Mouse (Mus musculus) T-helper 2 cell (primary cell): Measurements from ENCODE around the gene Olfr524.

Source experiments
- in situ Hi-C: fragments of 300-600 bp; cut with MboI, MseI; formaldehyde crosslinking; loops from one replicate; pipeline ENCODE4 v1.15.1; 2025; ENCODE audit warnings: high pct_unique_total_duplicates

The Olfr524 gene

GRCm38 (mm10) chr7:140205864-140206263 is at the start of gene Olfr524:
Olfr524 (minus strand) TSS chr7:140205964.
- in situ Hi-C loops: no loop called here

DNA sequence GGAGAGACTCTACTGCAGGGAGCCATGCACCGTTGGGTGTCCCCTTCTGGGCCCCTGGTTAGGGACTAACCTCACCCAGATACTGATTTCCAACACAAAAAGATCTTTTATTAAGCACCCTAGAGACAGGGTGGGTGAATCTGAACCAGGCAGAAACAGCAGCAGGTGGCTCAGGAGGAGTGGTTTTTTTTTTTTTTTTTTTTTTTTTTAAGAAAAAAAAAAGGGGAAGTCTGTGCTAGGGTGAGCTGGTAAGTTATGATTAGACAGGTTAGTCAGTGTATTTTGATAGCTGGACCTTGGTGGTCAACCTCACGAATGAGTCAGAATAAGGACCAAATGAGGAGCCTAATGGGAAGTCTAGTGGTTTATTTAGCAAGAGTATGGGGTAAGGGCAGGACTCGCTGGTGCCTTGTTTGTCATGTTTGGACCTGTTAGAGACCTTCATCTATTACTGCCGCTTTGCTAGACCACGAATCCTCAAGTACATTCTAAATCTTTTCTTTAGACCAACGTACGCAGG is 48.1 kb upstream of the Olfr524 start:
- in situ Hi-C loops: no loop called here

GRCm38 (mm10) chr7:140247216-140247615 is 41.5 kb upstream of the Olfr524 start, which contains the start of gene 5830411N06Rik:
5830411N06Rik (plus strand) TSS chr7:140247284.
- in situ Hi-C loops: no loop called here

DNA sequence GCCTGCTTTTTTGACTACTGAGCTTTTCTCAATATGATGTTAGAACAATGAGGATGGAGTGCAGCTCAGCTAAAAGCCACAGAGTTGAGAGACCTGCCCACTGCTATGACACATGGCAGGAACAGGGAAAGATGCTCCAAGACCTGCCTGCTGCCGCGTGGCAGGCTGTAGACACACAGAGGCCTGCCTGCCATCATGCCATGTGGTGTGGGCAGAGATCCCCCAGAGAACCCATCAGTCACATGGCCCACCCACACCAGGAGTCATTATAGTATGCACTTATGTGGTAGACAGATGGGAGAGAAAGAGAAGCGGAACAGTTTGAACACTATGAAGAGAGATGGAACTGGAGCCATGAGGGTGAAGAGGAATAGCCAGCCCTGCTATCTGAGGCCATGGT is 27.9 kb upstream of the Olfr524 start:
- in situ Hi-C loops: no loop called here

DNA sequence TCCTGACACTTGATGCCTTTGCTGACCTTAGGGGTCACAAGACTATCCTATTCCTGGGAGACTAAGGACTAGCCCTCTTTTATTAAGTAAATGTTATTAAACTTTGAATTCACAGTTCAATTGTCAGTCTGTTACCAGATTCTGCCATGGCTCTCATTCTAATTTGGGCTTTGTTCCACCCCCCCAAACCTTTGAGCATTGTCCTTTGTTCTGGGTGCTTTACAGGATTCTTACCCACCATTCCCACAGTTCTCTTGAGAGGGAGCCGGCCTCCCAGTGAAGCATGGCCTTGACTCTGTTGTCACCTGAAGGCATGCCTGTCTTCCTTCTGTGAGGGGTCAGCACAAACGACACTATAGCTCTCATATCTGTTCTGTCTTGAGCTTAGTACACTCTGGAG is 25.3 kb upstream of the Olfr524 start:
- in situ Hi-C loops: no loop called here

GRCm38 (mm10) chr7:140228476-140228875 is 22.7 kb upstream of the Olfr524 start:
- in situ Hi-C loops: no loop called here

GRCm38 (mm10) chr7:140224209-140224608 is 18.4 kb upstream of the Olfr524 start:
- in situ Hi-C loops: no loop called here

DNA sequence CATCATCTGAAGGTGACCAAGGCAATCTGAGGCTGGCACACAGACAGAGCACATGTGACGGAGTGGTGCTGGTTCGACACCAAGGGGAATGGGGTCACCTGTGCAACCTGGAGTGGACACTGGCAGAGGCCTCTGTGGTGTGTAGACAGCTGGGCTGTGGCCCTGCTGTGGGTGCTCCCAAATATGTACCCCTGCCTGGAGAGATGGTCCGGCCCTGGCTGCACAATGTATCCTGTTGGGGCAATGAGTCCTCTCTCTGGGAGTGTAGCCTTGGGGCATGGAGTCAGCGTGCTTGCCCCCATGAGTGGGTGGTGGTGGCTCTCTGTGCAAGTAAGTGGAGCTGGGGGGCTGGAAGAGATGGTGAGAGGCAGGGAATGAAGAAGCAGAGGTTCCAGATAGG is 14.6 kb upstream of the Olfr524 start:
- in situ Hi-C loops: no loop called here

- in situ Hi-C loops: no loop called here
Measured at GRCm38 (mm10) chr7:140219268-140219667, 13.5 kb upstream of the Olfr524 start.

DNA sequence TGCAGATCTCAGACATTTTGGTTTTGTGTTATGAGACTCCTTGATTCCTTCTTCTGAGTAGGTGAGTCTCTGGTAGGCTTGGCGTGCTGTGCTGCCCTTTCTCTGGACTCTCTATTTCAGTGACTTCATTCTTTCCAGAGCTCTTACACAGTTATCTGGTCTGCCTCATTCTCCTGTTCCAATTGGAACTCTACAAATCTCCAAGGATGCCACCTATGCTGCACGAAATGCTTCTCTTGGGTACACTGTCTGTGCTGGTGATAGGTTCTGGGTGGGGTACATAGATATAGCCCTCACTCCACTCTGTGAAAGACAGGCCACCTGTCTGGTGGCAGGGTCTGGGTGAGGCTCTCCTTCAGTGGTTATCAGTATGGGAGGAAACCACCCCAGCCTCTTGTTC is 12.2 kb upstream of the Olfr524 start, which contains the start of gene Cd163l1:
TSS of gene Cd163l1 (plus strand) at position 301 of the 400 bp plus-strand sequence.
- in situ Hi-C loops: no loop called here

DNA sequence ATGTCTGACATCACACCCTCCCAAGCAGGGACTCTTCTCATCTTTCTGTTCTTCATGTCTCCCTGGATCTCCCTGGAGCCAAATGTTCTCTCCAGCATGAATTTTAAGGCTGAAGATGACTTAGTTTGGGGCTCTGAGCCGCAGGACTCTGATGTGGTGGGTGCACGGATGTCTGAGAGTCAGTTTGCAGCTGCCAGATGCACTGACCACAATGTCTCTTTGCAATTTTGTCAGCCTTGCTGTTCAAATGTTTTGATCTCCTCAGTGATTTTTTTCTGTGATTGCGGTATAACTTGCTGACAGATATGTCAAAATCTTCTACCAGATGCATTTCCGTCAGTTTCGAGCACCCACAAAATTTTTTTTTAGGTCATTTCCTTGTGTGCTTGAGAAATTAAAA is 8.1 kb upstream of the Olfr524 start:
- in situ Hi-C loops: no loop called here

- in situ Hi-C loops: no loop called here
Measured at GRCm38 (mm10) chr7:140208677-140209076, 2.9 kb upstream of the Olfr524 start.

- in situ Hi-C loops: no loop called here
Measured at GRCm38 (mm10) chr7:140208153-140208552, 2.4 kb upstream of the Olfr524 start.

- in situ Hi-C loops: no loop called here
Measured at GRCm38 (mm10) chr7:140206904-140207303, 1.1 kb upstream of the Olfr524 start.

DNA sequence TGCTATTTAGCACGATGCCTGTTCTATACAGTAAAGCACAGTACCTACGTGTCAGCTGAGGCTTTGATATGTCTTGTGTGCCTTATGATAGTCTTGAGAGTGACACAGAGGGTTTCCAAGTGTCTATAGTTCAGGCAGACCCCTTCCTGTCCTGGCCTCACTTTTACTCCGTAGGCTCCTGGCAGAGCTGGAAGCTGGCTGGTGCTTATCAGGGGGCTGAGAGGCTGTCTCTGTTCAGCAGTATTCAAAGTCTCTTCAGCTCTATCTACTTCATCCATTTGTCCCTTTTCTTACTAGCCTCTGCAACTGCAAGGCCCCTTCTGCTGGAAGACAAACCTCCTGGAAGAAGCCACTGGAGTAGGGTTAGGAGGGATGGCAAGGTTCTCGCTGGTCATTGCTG is 4.7 kb downstream of the Olfr524 start:
- in situ Hi-C loops: no loop called here

DNA sequence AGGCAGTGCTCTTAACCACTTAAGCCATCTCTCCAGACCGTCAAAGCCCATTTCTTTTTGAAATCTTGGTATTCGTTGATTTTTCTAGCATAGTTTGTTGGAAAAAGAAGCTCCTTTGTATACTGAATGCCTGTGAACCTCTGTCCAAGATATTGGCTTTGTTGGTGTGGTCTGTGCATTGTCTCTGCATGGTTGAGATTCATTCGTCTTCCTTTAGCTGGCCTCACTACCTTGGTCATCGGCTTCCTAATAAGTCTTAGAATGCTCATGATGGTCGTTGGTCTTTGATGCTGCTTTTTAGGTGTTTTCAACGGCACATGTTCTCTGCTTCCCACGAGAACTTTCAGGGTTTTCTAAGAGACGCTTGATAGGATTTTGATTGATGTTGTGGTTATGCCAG is 9.8 kb downstream of the Olfr524 start:
- in situ Hi-C loops: no loop called here

DNA sequence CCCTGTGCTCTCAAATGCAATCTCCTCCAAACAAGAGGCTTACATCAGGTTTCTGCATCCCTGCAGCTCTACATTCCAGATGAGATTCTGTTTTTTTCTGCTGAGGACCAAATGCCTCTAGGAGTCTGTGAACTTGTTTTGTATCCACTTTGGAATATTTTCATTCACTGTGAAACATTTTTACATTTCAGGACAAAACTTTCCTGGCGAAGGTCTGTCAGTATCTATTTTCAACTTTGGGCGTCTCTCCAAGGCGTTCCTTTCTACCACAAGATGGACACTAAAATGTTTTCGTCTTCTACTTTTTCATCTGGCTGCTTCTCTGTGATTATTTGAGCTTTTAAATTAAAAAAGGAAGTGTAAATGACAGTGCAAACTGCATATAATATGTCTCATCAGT is 11.7 kb downstream of the Olfr524 start:
- in situ Hi-C loops: no loop called here

- in situ Hi-C loops: no loop called here
Measured at GRCm38 (mm10) chr7:140192851-140193250, 12.9 kb downstream of the Olfr524 start.

DNA sequence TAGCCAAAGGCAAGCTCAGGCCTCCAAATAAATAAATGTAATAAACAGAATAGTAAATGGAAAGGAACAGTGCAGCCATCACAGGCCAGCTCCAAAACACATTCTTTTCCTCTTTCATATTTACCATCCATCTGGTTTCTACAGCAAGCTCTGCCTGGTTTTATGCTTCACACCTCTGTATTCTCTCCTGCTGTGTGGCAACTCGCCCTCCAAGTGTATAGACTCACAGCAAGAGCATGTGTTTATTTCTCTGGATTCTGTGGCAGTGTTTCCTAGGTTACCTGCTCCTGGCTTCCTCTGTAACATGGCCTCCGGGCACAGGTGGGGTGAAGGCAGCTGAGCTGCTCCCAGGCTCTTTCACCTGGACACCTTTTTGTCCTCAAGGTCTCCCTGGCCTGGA is 13.3 kb downstream of the Olfr524 start:
- in situ Hi-C loops: no loop called here

- in situ Hi-C loops: no loop called here
Measured at GRCm38 (mm10) chr7:140190435-140190834, 15.3 kb downstream of the Olfr524 start.

- in situ Hi-C loops: loop anchor here (10.0 kb wide), 1 partner anchor 616 kb away; no protein-coding TSS in a partner anchor
Measured at GRCm38 (mm10) chr7:140188391-140189328, 17.1 kb downstream of the Olfr524 start.

DNA sequence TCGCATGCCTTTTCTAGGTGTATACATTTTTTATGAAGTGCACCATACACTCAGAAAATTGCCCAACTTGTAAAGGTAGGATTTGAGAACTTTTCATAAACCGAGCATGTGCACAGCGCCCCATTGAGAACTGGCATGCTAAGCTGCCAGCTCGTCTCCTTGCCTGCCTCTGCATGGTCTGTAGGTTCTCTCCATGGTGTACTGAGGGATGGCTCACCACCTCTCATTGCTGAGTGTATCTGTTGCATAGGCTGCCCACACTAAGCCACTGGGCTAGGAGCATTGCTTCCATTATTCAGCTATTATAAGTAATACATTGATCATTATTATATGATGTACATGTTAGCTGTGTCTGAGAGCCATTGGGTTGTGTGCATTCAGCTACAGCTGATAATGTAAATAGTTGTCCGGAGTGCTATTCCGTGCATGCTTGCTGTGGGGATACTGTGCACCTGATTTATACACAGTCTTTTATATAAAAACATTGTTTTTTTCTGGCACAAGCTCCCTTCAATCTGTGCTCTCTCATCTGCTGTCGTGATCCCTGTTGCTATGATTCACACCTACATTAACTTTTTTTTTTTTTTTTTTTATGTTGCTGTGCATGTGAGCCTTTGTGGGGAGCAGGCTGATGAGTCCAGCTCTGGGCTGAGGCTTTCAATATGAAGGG is 17.9 kb downstream of the Olfr524 start:
- in situ Hi-C loops: loop anchor here (10.0 kb wide), 1 partner anchor 617 kb away; no protein-coding TSS in a partner anchor
